In genomic region chr5:74903711-74904110, GRCm38 (mm10) we compare ENCODE assay signal across 19 mouse cellular contexts.
DNase-seq lines count a peak whose midpoint lies in the region; ATAC-seq and TF ChIP-seq lines count a peak whose summit lies in the region.
"Had no signal": no experiment of that assay in that cellular context is flagged by ENCODE, and none has a peak within 500 bp of the region (broad histone marks: within the 10 kb centered on the region; RNA-seq: fewer than 3 reads in every experiment).

No protein-coding gene starts in this region.

- ATAC-seq in forebrain, embryonic 12.5 days (ENCODE audit: low FRiP score) = no peak
- ATAC-seq: forebrain, embryonic 15.5 days; hindbrain, postnatal 0 days; intestine, embryonic 15.5 days had no signal

- H3K9ac ChIP-seq in CH12.LX (ENCODE audit: insufficient read depth, low read depth) = no peak overlapping the region
- H3K9ac ChIP-seq in forebrain, embryonic 12.5 days = no peak overlapping the region
- H3K9ac ChIP-seq: forebrain, embryonic 15.5 days; heart, embryonic 13.5 days; hindbrain, embryonic 13.5 days; intestine, embryonic 15.5 days had no signal

- no peaks in the 10 kb centered on the region for H3K36me3 ChIP-seq in heart, embryonic 10.5 days
- no peaks in the 10 kb centered on the region for H3K36me3 ChIP-seq in CH12.LX (replicated peaks in 1 of 2; ENCODE audit: control insufficient read depth in 1 of 2, insufficient read depth in 1 of 2, low read length in 1 of 2)
- no peaks in the 10 kb centered on the region for H3K36me3 ChIP-seq in forebrain, embryonic 12.5 days (replicated peaks)
- H3K36me3 ChIP-seq: embryonic facial prominence, embryonic 10.5 days; forebrain, embryonic 15.5 days; heart, embryonic 13.5 days; hindbrain, embryonic 13.5 days; intestine, embryonic 15.5 days had no signal

- DNase-seq in heart, embryonic 10.5 days (ENCODE audit: low spot score) = no peak
- DNase-seq in heart, postnatal 36 days = no peak
- peak; percentile 92 for DNase-seq in 3T3-L1 (ENCODE audit: low read depth, low spot score)
- peak; percentile 17 for DNase-seq in CH12.LX (ENCODE audit: extremely low read depth)
- DNase-seq in induced T-regulatory cell, adult 2 months (ENCODE audit: low read depth) = peak; percentile 4
- no peak for DNase-seq in left cerebral cortex, postnatal 36 days (ENCODE audit: low spot score in 2 of 2)
- DNase-seq in thymus, postnatal 36 days = no peak
- DNase-seq: cerebellum, adult 2 months; cerebellum, postnatal 10 days; gastrocnemius, postnatal 36 days; heart, postnatal 4 days; kidney, adult 18-20 months had no signal

- intact Hi-C loops in heart, postnatal 36 days (cut with DNase I) = no loop called here
- intact Hi-C loops in left cerebral cortex, postnatal 36 days (cut with DNase I) = no loop called here

- WGBS in heart, embryonic 10.5 days = 91% methylated on average over 6 of the region's 6 CpGs
- WGBS in forebrain, embryonic 12.5 days = 97% methylated on average over 6 of the region's 6 CpGs

- H3K79me2 ChIP-seq in CH12.LX (replicated peaks; ENCODE audit: control insufficient read depth, extremely low read depth, insufficient read depth, poor library complexity, severe bottlenecking) = no peaks in the 10 kb centered on the region

- no peaks in the 10 kb centered on the region for H3K27me3 ChIP-seq in heart, embryonic 10.5 days (ENCODE audit: insufficient read depth, poor library complexity, severe bottlenecking)
- H3K27me3 ChIP-seq in CH12.LX (replicated peaks) = no peaks in the 10 kb centered on the region
- no peaks in the 10 kb centered on the region for H3K27me3 ChIP-seq in forebrain, embryonic 12.5 days
- H3K27me3 ChIP-seq: forebrain, embryonic 15.5 days; heart, embryonic 13.5 days; hindbrain, embryonic 13.5 days; intestine, embryonic 15.5 days had no signal

- TF ChIP-seq RAD21 in CH12.LX (IDR thresholded peaks at IDR 0.05; ENCODE audit: low read depth, low read length) = no peak

- dilution Hi-C loops in CH12.LX (cut with MboI; ENCODE audit: extremely low pct_ligation_motif_present, extremely low pct_unique_long_range_greater_than_20kb, low sequenced_read_pairs) = no loop called here

- H3K9me3 ChIP-seq in heart, embryonic 10.5 days = no peaks in the 10 kb centered on the region
- peaks cover 3% of the 10 kb centered on the region for H3K9me3 ChIP-seq in CH12.LX (replicated peaks; ENCODE audit: low read length)
- 0 out of 2 replicates have a peak, but pooled peaks cover 3% of the 10 kb centered on the region for H3K9me3 ChIP-seq in forebrain, embryonic 12.5 days
- H3K9me3 ChIP-seq: forebrain, embryonic 15.5 days; hindbrain, embryonic 13.5 days; intestine, embryonic 15.5 days had no signal

- no peak for TF ChIP-seq CTCF in CH12.LX (conservative IDR thresholded peaks at IDR 0.05 in 1 of 2, IDR thresholded peaks at IDR 0.05 in 1 of 2; ENCODE audit: low read depth in 2 of 2, low read length in 2 of 2)

- no peak overlapping the region for H3K4me3 ChIP-seq in heart, embryonic 10.5 days
- H3K4me3 ChIP-seq in CH12.LX (replicated peaks in 1 of 3; ENCODE audit: low read depth in 2 of 3, low read length in 2 of 3, poor library complexity in 1 of 3) = no peak overlapping the region
- H3K4me3 ChIP-seq in forebrain, embryonic 12.5 days (replicated peaks) = no peak overlapping the region
- H3K4me3 ChIP-seq: embryonic facial prominence, embryonic 10.5 days; forebrain, embryonic 15.5 days; heart, embryonic 13.5 days; hindbrain, embryonic 13.5 days; intestine, embryonic 15.5 days had no signal

- no peak for TF ChIP-seq POLR2A in CH12.LX (IDR thresholded peaks at IDR 0.05; ENCODE audit: low read depth, low read length)

- in situ Hi-C loops in CH12.LX (cut with MboI; ENCODE audit: low pct_ligation_motif_present, low pct_unique_long_range_greater_than_20kb, low sequenced_read_pairs) = no loop called here

- H3K4me2 ChIP-seq in CH12.LX (ENCODE audit: insufficient read depth, low read depth, poor library complexity, severe bottlenecking) = no peak overlapping the region
- H3K4me2 ChIP-seq in forebrain, embryonic 12.5 days = no peak overlapping the region
- H3K4me2 ChIP-seq: forebrain, embryonic 15.5 days; heart, embryonic 13.5 days; hindbrain, embryonic 13.5 days; intestine, embryonic 15.5 days had no signal

- peak overlapping the region; percentile 11; the same call in 1 of the 2 replicates for H3K27ac ChIP-seq in heart, embryonic 10.5 days
- no peak overlapping the region for H3K27ac ChIP-seq in CH12.LX (ENCODE audit: insufficient read depth, low read depth)
- H3K27ac ChIP-seq in forebrain, embryonic 12.5 days = no peak overlapping the region
- H3K27ac ChIP-seq: embryonic facial prominence, embryonic 10.5 days; forebrain, embryonic 15.5 days; heart, embryonic 13.5 days; hindbrain, embryonic 13.5 days; hindbrain, postnatal 0 days; intestine, embryonic 15.5 days had no signal

- no peak for TF ChIP-seq EP300 in CH12.LX (IDR thresholded peaks at IDR 0.05; ENCODE audit: low read length)

- H3K4me1 ChIP-seq in heart, embryonic 10.5 days = peaks cover 21% of the 10 kb centered on the region
- no peaks in the 10 kb centered on the region for H3K4me1 ChIP-seq in CH12.LX (ENCODE audit: control insufficient read depth in 1 of 2, insufficient read depth in 2 of 2)
- H3K4me1 ChIP-seq in forebrain, embryonic 12.5 days = no peaks in the 10 kb centered on the region
- H3K4me1 ChIP-seq: forebrain, embryonic 15.5 days had no signal

TF ChIP-seq in CH12.LX, 34 proteins besides CTCF, POLR2A, EP300 and RAD21:
- TF ChIP-seq E2F4 (IDR thresholded peaks at IDR 0.05; ENCODE audit: insufficient replicate concordance, low read depth, low read length) = no peak
- no peak for TF ChIP-seq SMC3 (IDR thresholded peaks at IDR 0.05; ENCODE audit: low read depth, low read length)
- TF ChIP-seq PAX5 (IDR thresholded peaks at IDR 0.05; ENCODE audit: low read length) = no peak
- TF ChIP-seq BHLHE40 (IDR thresholded peaks at IDR 0.05; ENCODE audit: low read depth, low read length) = 0 out of 2 replicates have a peak, but pooled peaks have one; percentile 11
- no peak for TF ChIP-seq UBTF (IDR thresholded peaks at IDR 0.05; ENCODE audit: low read depth, low read length)
- TF ChIP-seq ETS1 (conservative IDR thresholded peaks at IDR 0.05; ENCODE audit: low read depth, low read length) = peak; percentile 28; the same call in 1 of the 2 replicates

Comparison
In these comparisons a context has a peak if more than half of its experiments do, and no peak if none do; other contexts are left out.
1. DNase-seq: peak in 3T3-L1 (single experiment), CH12.LX (single experiment) and induced T-regulatory cell, adult 2 months (single experiment); none in heart, embryonic 10.5 days (single experiment), heart, postnatal 36 days (0 of 2), left cerebral cortex, postnatal 36 days (0 of 2) and thymus, postnatal 36 days (0 of 2).